Mouse (Mus musculus) Patski (cell line): ENCODE measurements at regions not wholly inside any gene's neighbourhood (a gene's known extent, or its start where the extent isn't known, plus 50 kb on each side); places are given as distances from the start of the nearest gene placed in this dataset.

Experiments
- ATAC-seq: fragments of 100-300 bp; one replicate; pipeline ENCODE4 v1.8.0; 2021
- CTCF ChIA-PET: fragments of 350-600 bp; sonication (Branson Sonifier 250); formaldehyde crosslinking; loops from one replicate; lab custom pipeline; 2022; ENCODE audit warnings: inconsistent platforms; lab: Charles Lee
- POLR2A ChIA-PET: fragments of 350-600 bp; sonication (Branson Sonifier 250); formaldehyde crosslinking; loops from one replicate; lab custom pipeline; 2022; ENCODE audit warnings: antibody characterized with exemption, inconsistent platforms; lab: Charles Lee
- DNase-seq: peaks from one replicate; pipeline ENCODE4 v3.0.0-alpha.2; 2011; ENCODE audit warnings: low read depth, low spot score
- H3K27me3 ChIP-seq: fragments of 371-371 bp; one replicate; pipeline ENCODE4 v1.5.1; 2021
- CTCF ChIP-seq: fragments of 100-300 bp; IDR thresholded peaks from one replicate; pipeline ENCODE4 v1.5.1; 2021
- in situ Hi-C: fragments of 300-500 bp; cut with MboI; formaldehyde crosslinking; loops from 3 replicates; pipeline ENCODE4 v1.11.1; 2018; ENCODE audit warnings: low pct_unique_long_range_greater_than_20kb, mixed read lengths

DNA sequence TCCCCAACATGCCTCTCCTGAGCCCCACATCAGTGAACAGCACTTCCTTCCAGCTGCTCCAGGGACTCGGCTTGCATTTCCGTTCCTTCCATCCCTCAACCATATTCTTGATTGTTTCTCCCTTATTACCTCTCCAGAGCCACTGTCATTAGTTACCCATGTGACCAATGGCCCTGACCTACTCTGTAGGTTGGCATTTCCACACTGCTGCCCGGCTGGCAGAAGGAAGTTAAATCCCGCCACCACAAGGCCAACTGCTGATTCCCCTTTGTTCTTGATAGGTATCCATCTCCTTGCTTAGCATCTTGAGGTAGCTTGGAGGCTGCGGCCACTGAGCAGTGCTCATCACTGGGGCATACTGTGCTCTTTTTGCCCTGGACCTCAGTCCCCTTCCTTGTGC is 68.1 kb upstream of the Smim23 start:
- ATAC-seq (no peak), DNase-seq (no peak)
- ChIA-PET POLR2A (no interaction called here), CTCF (no interaction called here)
- TF ChIP-seq CTCF: no peak
- in situ Hi-C loops: no loop called here
- H3K27me3 ChIP-seq: no peaks in the 10 kb centered on the region

DNA sequence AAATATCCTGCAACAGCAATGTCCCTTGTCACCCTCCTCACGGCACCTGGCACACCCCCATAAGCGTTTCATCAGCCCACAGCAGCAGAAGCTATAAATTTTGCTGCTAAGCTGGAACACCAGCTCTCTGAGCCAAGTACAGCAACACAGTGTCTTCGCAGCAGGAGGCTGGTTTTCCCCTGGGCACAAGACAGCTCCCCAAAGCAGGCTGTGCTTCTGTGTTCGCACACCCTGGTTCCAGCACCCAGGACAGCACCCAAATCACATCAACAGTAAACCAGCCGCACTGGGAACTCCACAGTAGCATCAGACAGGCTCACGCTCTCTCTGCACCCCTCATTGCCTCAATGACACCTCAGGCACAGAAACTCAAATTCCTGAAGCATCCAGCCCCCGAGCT is 64.8 kb upstream of the Smim23 start:
- in situ Hi-C loops: no loop called here
- ATAC-seq: peak; percentile 79

DNA sequence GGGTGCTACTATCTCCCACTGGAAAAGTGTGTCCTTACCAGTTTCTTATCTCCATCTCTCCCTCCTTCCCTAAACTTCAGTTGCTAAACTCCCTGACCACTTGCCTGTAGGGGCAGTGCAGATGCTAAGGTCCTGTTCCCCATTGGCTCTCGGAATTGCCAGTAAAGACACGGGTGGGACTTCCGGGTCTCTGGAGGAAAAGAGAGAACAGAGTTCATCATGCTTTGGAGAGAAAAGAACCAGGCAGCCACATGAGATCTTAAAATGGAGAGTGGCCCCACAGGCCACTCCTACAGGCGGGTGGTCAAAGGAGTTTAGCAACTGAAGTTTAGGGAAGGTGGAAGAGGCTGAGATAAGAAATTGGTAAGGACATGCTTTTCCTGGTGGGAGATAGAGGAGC is 60.3 kb upstream of the Smim23 start:
- ChIA-PET CTCF (no interaction called here), POLR2A (no interaction called here)
- in situ Hi-C loops: no loop called here
- no peak for TF ChIP-seq CTCF
- ATAC-seq: no peak
- peaks cover 9% of the 10 kb centered on the region for H3K27me3 ChIP-seq
- DNase-seq: no peak

More for the DNA sequence above, 64.8 kb upstream of the Smim23 start:
- TF ChIP-seq CTCF: no peak
- POLR2A ChIA-PET: no interaction called here
- peaks cover 9% of the 10 kb centered on the region for H3K27me3 ChIP-seq
- DNase-seq: no peak
- CTCF ChIA-PET: interaction anchor here (1.2 kb wide), 1 partner anchor 19 kb away, joined by 3 read pairs; no protein-coding TSS in a partner anchor

DNA sequence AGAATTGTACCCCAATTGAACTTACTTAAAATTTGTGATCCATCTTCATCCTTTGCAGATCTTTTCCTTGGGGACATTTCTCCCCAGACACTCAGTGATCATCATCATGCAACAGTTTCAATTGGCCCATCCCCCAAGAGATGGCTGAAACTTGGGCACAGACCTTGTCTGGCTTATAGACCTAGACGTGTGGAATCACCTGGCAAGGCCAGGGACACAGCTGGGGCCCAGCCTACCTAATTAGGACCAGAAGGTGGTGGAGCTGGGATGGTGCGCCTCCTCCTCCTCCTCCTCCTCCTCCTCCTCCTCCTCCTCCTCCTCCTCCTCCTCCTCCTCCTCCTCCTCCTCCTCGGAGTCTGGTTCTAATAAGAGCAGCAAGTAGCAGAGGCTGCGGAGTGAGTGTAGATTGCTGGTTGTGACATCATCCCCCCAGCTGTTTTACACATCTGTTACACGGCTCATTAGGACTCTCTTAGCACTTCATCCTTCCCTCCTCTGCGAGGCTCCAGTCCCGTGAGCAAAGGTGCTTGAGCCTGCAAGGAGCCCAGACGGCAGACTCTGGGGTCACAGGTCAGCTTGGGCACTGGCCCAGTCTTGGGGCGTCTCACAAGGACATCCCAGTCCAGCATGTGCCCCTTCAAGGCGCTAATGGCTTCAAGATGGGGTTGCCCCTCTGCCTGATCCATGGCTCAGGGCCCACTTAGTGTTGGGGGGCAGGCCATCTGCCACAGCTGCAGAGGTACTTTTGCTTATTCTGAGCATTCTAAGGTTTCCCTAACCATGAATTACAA is 58.9 kb upstream of the Smim23 start:
- ChIA-PET CTCF (no interaction called here), POLR2A (interaction anchor here (0.6 kb wide), 1 partner anchor 341 kb away, joined by 5 read pairs; no protein-coding TSS in a partner anchor)
- H3K27me3 ChIP-seq: peaks cover 9% of the 10 kb centered on the region
- DNase-seq: no peak
- ATAC-seq: no peak
- in situ Hi-C loops: no loop called here
- TF ChIP-seq CTCF: no peak

DNA sequence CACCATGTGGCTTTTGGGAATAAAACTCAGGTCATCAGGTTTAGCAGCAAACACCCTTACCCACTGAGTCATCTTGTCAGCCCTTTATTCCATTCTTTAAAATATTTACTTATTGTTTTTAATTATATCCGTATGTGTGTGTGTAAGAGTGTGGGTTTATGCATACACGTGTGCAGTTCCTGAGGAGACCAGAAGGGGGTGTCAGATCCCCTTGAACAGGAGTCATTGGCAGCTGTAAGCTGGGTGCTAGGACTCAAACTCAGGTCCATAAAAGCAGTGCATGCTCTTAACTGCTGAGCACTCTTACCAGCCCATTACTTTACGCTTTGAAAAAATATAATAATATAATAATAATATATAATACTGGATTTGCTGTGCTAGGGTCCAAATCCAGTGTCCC is 54.6 kb upstream of the Smim23 start:
- TF ChIP-seq CTCF: peak; percentile 17
- ChIA-PET CTCF (no interaction called here), POLR2A (no interaction called here)
- ATAC-seq (no peak), DNase-seq (no peak)
- in situ Hi-C loops: no loop called here
- H3K27me3 ChIP-seq: peaks cover 10% of the 10 kb centered on the region
